Mouse (Mus musculus): ENCODE results near the gene Csn1s2a. TPM values are rescaled to one million over a fixed set of nuclear protein-coding genes. Genes with fewer than 3 reads are reported as not detected.
"Not testable (repeated sequence)": the region's sequence is repeated elsewhere in the genome, so short reads cannot be mapped to it uniquely, and the experiment has no call there.

Gene Csn1s2a
- polyA plus RNA-seq (2016; fragmentation: Nextera tagmentation; extraction: Ambion mirVana) = not detected in 2 replicates

DNA sequence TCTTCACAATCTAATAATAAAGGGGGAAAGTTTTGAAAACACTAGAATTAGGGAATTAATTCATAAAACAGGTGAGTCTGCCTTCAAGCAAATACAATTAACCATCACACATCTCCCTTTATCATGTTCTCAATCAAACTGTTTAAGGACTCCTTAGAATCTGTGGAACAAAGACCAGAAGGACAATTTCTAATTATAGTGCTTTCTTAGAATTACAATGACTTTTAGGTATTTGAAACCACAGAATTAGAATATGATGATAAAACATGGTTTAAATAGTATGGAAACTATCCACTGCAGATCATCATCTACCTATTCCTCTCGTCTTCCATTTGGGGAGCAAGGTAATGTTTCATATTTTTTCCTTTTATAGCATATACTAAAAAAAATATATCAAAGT lies at the start of gene Csn1s2a:
Csn1s2a (plus strand) TSS at position 301 of the 400 bp plus-strand sequence.
- ATAC-seq (ENCODE audit: insufficient number of reproducible peaks, low FRiP score) = no peak
- H3K4me3 ChIP-seq = no peak within 1 kb of the TSS
- no peak within 1 kb of the TSS for H3K9ac ChIP-seq
- no peak within 1 kb of the TSS for H3K27ac ChIP-seq (ENCODE audit: poor library complexity, severe bottlenecking)
- no peaks in the 10 kb centered on the region for H3K4me1 ChIP-seq (replicated peaks)
- no peaks in the 10 kb centered on the region for H3K9me3 ChIP-seq (replicated peaks)
- H3K36me3 ChIP-seq = no peaks in the 10 kb centered on the region
- 74% methylated on average over 1 of the region's 1 CpGs for WGBS
- H3K27me3 ChIP-seq (replicated peaks) = no peaks in the 10 kb centered on the region
- no peak within 1 kb of the TSS for H3K4me2 ChIP-seq

DNA sequence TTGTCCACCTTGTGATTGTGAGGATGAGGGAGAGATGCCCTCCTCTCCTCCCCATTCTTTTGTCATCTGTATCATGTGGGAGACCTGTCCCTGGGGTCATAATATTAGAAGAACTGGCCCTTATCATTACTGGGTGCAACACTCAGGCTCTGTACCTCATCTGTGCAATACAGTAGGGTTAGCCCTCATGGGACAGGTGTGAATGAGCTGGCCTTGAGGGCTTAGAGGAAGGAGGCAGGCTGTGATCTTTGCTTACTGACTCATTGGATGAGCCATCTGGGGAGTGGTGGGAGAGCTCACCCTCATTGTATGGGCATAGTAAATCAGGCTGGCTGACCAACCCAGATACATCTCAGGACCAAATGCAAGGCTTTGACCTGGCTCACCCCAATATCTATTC lies 39.5 kb upstream of the Csn1s2a start:
- no peaks in the 10 kb centered on the region for H3K4me1 ChIP-seq (replicated peaks)

DNA sequence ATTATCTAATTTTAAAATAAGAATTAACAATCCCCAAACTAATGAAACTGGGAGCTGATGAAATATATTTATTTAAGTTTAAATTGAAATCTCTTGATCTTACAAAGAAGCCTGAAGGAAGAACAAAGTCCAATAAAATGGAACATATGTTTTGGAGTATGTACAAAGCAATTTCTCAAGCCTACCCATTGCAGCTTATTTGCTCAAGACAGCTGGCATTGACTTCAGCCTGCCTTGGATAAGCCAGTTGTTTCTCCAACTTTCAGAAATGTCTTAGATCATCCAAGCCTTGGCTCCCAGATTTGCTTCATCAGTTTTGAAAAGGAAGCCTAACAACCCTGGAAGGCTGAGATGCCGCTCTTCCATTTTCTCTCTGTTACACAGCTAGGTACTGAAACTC lies 20.9 kb upstream of the Csn1s2a start:
- no peak overlapping the region for H3K9ac ChIP-seq
- H3K4me2 ChIP-seq = no peak overlapping the region
- H3K36me3 ChIP-seq = no peaks in the 10 kb centered on the region
- H3K9me3 ChIP-seq (replicated peaks) = no peaks in the 10 kb centered on the region
- no peak for ATAC-seq (ENCODE audit: insufficient number of reproducible peaks, low FRiP score)
- no peak overlapping the region for H3K27ac ChIP-seq (ENCODE audit: poor library complexity, severe bottlenecking)
- no peak overlapping the region for H3K4me3 ChIP-seq
- H3K4me1 ChIP-seq (replicated peaks) = no peaks in the 10 kb centered on the region
- 72% methylated on average over 1 of the region's 1 CpGs for WGBS
- H3K27me3 ChIP-seq (replicated peaks) = no peaks in the 10 kb centered on the region

More for the DNA sequence above, 39.5 kb upstream of the Csn1s2a start:
- Histone ChIP-seq H3K4me3 (no peak overlapping the region), H3K27ac (ENCODE audit: poor library complexity, severe bottlenecking) (no peak overlapping the region), H3K4me2 (no peak overlapping the region), H3K36me3 (no peaks in the 10 kb centered on the region), H3K9me3 (replicated peaks) (no peaks in the 10 kb centered on the region), H3K9ac (no peak overlapping the region), H3K27me3 (replicated peaks) (no peaks in the 10 kb centered on the region)
- ATAC-seq (ENCODE audit: insufficient number of reproducible peaks, low FRiP score) = no peak

DNA sequence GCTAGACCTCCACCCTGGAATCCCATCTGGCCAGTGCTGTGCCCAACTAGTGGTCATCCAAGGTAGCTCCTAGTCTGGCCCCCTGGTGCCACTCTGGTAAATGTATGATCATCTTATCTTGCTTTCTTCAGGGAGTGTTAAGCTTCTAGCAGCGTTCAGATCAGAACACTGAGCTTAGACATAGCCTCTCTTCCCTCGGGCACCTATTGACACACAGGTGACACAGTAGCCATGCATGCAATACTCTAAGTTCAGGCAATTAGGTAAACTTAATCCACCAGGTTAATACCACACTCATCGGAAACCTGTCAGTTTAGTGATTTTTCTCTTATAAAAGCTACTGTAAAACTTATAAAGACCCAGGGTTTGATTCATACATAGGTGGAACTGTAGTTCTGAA lies 9.8 kb upstream of the Csn1s2a start:
- no peaks in the 10 kb centered on the region for H3K36me3 ChIP-seq
- no peak overlapping the region for H3K4me2 ChIP-seq
- H3K9ac ChIP-seq = no peak overlapping the region
- no peaks in the 10 kb centered on the region for H3K4me1 ChIP-seq (replicated peaks)
- H3K27ac ChIP-seq (ENCODE audit: poor library complexity, severe bottlenecking) = no peak overlapping the region
- no peaks in the 10 kb centered on the region for H3K27me3 ChIP-seq (replicated peaks)
- ATAC-seq (ENCODE audit: insufficient number of reproducible peaks, low FRiP score) = no peak
- no peaks in the 10 kb centered on the region for H3K9me3 ChIP-seq (replicated peaks)
- 71% methylated on average over 3 of the region's 3 CpGs for WGBS
- H3K4me3 ChIP-seq = no peak overlapping the region

DNA sequence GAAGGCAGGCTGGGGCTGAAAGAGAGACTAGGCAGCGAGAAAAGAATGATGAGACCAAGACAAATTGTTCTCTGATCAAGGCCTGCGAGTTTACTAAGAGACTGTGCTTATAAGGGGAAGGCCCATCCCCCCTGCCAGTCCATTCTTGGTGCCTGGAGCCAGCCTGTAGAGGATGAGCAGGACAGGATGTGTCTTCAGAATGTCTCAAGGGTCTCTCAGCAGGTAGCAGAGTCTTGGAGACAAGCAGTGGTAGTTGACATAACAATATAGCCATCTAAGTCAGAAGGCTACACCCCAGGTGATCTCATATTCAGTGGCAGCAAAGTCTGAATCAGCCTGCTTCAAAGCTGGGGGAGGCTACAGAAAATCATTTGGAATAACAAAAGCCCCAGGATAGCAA lies 2.2 kb upstream of the Csn1s2a start:
- H3K9ac ChIP-seq; H3K4me2 ChIP-seq; H3K4me1 ChIP-seq (replicated peaks); ATAC-seq (ENCODE audit: insufficient number of reproducible peaks, low FRiP score); H3K36me3 ChIP-seq; H3K27ac ChIP-seq (ENCODE audit: poor library complexity, severe bottlenecking); H3K9me3 ChIP-seq (replicated peaks); H3K4me3 ChIP-seq; H3K27me3 ChIP-seq (replicated peaks): not testable (repeated sequence)
- WGBS = 42% methylated on average over 2 of the region's 2 CpGs

DNA sequence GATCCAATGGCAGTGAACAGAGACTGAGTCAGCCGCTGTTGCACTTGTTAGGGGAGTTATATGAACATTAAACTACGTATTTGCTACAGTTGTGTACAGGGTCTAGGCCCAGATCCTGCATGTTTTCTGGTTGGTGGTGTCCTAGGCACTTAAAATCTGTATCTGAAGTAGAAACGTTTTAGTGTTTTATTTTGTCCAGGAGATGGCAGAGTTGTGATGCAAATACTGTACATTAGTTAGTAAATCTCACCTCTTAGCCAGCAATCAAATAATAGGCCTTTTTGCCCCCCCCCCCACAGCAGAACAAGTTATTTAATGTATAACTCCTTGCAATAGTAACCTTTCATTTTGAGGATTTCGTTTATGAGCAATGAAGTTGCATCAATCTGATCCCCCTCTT lies 8.4 kb downstream of the Csn1s2a start:
- H3K27me3 ChIP-seq (replicated peaks) = no peaks in the 10 kb centered on the region
- H3K36me3 ChIP-seq = no peaks in the 10 kb centered on the region
- H3K27ac ChIP-seq (ENCODE audit: poor library complexity, severe bottlenecking) = no peak overlapping the region
- no peak for ATAC-seq (ENCODE audit: insufficient number of reproducible peaks, low FRiP score)
- WGBS = 48% methylated on average over 4 of the region's 4 CpGs
- no peak overlapping the region for H3K9ac ChIP-seq
- H3K4me2 ChIP-seq = no peak overlapping the region
- H3K4me1 ChIP-seq (replicated peaks) = no peaks in the 10 kb centered on the region
- H3K4me3 ChIP-seq = no peak overlapping the region
- no peaks in the 10 kb centered on the region for H3K9me3 ChIP-seq (replicated peaks)

DNA sequence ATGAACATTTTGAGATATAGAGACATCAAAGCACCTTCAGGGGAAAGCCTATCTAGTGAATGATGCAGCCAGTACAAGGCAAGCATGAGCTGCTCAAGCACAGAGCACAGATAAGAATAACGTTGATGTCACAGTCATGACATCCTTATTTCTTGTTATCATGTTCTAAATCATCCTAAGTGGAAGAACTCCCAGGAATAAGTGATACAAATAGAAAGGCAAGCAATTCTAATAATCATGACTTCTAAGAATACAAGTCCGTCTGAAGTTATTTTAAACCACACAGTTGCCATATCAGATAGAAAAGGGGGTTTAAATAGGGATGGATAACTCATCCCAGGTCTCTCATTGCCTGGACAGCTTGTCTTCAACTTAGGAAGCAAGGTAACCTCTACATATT lies 33.4 kb downstream of the Csn1s2a start, which contains the start of gene Csn1s2b:
Csn1s2b (plus strand) TSS at position 301 of the 400 bp plus-strand sequence.
- WGBS = 45% methylated on average over 2 of the region's 2 CpGs
- Histone ChIP-seq H3K4me1 (replicated peaks) (no peaks in the 10 kb centered on the region), H3K9me3 (replicated peaks) (no peaks in the 10 kb centered on the region; the same call in 1 of the 2 replicates), H3K27ac (ENCODE audit: poor library complexity, severe bottlenecking) (no peak within 1 kb of the TSS), H3K4me2 (no peak within 1 kb of the TSS), H3K36me3 (no peaks in the 10 kb centered on the region), H3K9ac (no peak within 1 kb of the TSS), H3K27me3 (replicated peaks) (no peaks in the 10 kb centered on the region), H3K4me3 (no peak within 1 kb of the TSS)
- ATAC-seq (ENCODE audit: insufficient number of reproducible peaks, low FRiP score) = no peak

DNA sequence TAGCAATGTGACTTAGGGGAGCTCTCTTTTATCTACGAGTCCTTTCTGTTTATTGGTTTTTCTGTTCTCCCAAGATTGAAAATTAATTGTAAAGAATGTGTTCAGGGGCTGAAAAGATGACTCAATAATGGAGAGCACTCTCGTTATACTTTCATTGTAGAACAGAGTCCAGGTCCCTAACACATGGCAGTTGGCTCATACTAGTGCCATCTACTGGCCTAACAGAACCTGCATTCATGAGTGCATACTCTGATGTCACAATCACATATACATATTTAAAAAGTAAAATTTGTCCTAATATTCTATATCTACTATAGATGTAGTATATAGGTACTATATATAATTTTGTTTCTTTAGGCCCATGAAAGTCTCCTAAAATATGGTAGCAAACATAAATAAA lies 34.9 kb downstream of the Csn1s2a start:
- H3K9ac ChIP-seq = no peak overlapping the region
- no peaks in the 10 kb centered on the region for H3K4me1 ChIP-seq (replicated peaks)
- no peak overlapping the region for H3K27ac ChIP-seq (ENCODE audit: poor library complexity, severe bottlenecking)
- H3K36me3 ChIP-seq = no peaks in the 10 kb centered on the region
- ATAC-seq (ENCODE audit: insufficient number of reproducible peaks, low FRiP score) = no peak
- H3K4me3 ChIP-seq = no peak overlapping the region
- WGBS = 61% methylated on average over 2 of the region's 2 CpGs
- H3K4me2 ChIP-seq = no peak overlapping the region
- H3K9me3 ChIP-seq (replicated peaks) = no peaks in the 10 kb centered on the region
- H3K27me3 ChIP-seq (replicated peaks) = no peaks in the 10 kb centered on the region

DNA sequence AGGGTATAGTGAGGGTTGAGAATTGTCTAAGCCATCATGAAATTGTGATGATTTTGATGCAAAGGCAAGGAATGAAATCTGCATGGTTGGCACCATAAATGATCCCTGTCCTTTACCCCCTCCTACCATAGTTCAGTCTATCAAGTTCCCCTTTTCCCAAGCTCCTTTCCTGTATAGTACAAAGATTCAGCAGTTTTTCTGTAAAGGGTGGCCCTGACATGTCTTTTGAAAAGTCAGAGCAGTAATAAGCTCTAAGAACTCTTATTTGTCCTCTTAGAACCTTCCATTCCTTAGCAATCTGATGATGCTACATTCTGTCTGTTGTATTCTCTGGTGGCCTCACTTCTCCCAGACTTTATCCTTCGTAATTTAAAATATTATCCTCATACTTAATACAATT lies 51.0 kb downstream of the Csn1s2a start, which contains the start of gene Prr27:
Prr27 (plus strand) TSS at position 301 of the 400 bp plus-strand sequence.
- Histone ChIP-seq H3K27ac (ENCODE audit: poor library complexity, severe bottlenecking) (no peak within 1 kb of the TSS), H3K4me3 (no peak within 1 kb of the TSS), H3K4me1 (replicated peaks) (no peaks in the 10 kb centered on the region), H3K27me3 (replicated peaks) (no peaks in the 10 kb centered on the region), H3K9ac (no peak within 1 kb of the TSS), H3K36me3 (no peaks in the 10 kb centered on the region), H3K9me3 (replicated peaks) (no peaks in the 10 kb centered on the region), H3K4me2 (no peak within 1 kb of the TSS)
- ATAC-seq (ENCODE audit: insufficient number of reproducible peaks, low FRiP score) = no peak
- WGBS = 57% methylated on average over 1 of the region's 1 CpGs

Other genes starting within 250 kb of the Csn1s2a start
- not detected in 2 replicates for gene Sult1b1, start 236.4 kb upstream of the Csn1s2a start, polyA plus RNA-seq (2016; fragmentation: Nextera tagmentation; extraction: Ambion mirVana)
- not detected in 2 replicates for gene Sult1d1, start 205.5 kb upstream of the Csn1s2a start, polyA plus RNA-seq (2016; fragmentation: Nextera tagmentation; extraction: Ambion mirVana)
- not detected in 2 replicates for gene Sult1e1, start 183.0 kb upstream of the Csn1s2a start, polyA plus RNA-seq (2016; fragmentation: Nextera tagmentation; extraction: Ambion mirVana)
- gene Csn1s1, start 108.4 kb upstream of the Csn1s2a start, polyA plus RNA-seq (2016; fragmentation: Nextera tagmentation; extraction: Ambion mirVana) = not detected in 2 replicates
- not detected in 2 replicates for gene Csn2, start 74.9 kb upstream of the Csn1s2a start, polyA plus RNA-seq (2016; fragmentation: Nextera tagmentation; extraction: Ambion mirVana)
- gene Csn1s2b, start 33.5 kb downstream of the Csn1s2a start, polyA plus RNA-seq (2016; fragmentation: Nextera tagmentation; extraction: Ambion mirVana) = not detected in 2 replicates
- not detected in 2 replicates for gene Prr27, start 51.1 kb downstream of the Csn1s2a start, polyA plus RNA-seq (2016; fragmentation: Nextera tagmentation; extraction: Ambion mirVana)
- not detected in 2 replicates for gene Odam, start 110.5 kb downstream of the Csn1s2a start, polyA plus RNA-seq (2016; fragmentation: Nextera tagmentation; extraction: Ambion mirVana)
- gene Csn3, start 151.0 kb downstream of the Csn1s2a start, polyA plus RNA-seq (2016; fragmentation: Nextera tagmentation; extraction: Ambion mirVana) = 0.26 TPM in 1 of 2 replicates, not detected in the other
- gene 2310003L06Rik, start 194.9 kb downstream of the Csn1s2a start, polyA plus RNA-seq (2016; fragmentation: Nextera tagmentation; extraction: Ambion mirVana) = not detected in 2 replicates
- not detected in 2 replicates for gene Gm28434, start 194.9 kb downstream of the Csn1s2a start, polyA plus RNA-seq (2016; fragmentation: Nextera tagmentation; extraction: Ambion mirVana)
- gene Cabs1, start 204.9 kb downstream of the Csn1s2a start, polyA plus RNA-seq (2016; fragmentation: Nextera tagmentation; extraction: Ambion mirVana) = not detected in 2 replicates
- gene Smr3a, start 228.0 kb downstream of the Csn1s2a start, polyA plus RNA-seq (2016; fragmentation: Nextera tagmentation; extraction: Ambion mirVana) = not detected in 2 replicates